ENCODE assay signal across 8 mouse cellular contexts in the genomic region with DNA sequence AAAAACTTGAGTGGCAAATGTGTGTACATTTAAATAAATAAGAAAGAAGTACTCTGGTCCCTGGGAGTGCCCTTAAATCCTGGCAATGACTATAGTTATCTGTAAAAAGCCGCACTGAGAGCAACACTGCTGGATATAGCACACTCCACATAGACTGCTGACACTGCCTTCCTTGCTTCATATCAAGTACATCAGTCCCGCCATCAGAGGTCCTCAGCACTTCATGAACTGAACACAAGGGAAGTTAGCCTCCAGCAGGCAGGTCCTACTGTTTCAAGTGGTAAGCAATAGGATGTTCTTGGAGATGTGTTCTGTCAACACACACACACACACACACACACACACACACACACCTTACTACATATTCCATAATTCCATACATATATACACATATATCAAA.
DNase-seq lines count a peak whose midpoint lies in the region; ATAC-seq and TF ChIP-seq lines count a peak whose summit lies in the region.

No protein-coding gene starts in this region.

- ATAC-seq in heart, embryonic 12.5 days (ENCODE audit: insufficient number of reproducible peaks, low FRiP score), result no peak
- peak; percentile 84 for ATAC-seq in forebrain, postnatal 0 days
- no peak for ATAC-seq in liver, embryonic 12.5 days

- H3K27ac ChIP-seq in heart, embryonic 12.5 days (ENCODE audit: poor library complexity, severe bottlenecking), result no peak overlapping the region
- no peak overlapping the region for H3K27ac ChIP-seq in forebrain, postnatal 0 days (ENCODE audit: low read depth, low read length)
- H3K27ac ChIP-seq in liver, embryonic 12.5 days, result no peak overlapping the region

- peak; percentile 72 for TF ChIP-seq CTCF in forebrain, postnatal 0 days (IDR thresholded peaks at IDR 0.05; ENCODE audit: low read depth)

- peak; percentile 25 to 48 for DNase-seq in heart, adult 18-20 months
- DNase-seq in adrenal gland, postnatal 10 days, result peak; percentile 33
- DNase-seq in forebrain, postnatal 0 days, result peak; percentile 63
- peak; percentile 17 for DNase-seq in layer of hippocampus, adult 9-11 months
- peak; percentile 37 for DNase-seq in retina, embryonic 14.5 days (ENCODE audit: low spot score)
- no peak for DNase-seq in urinary bladder, adult 2 months (ENCODE audit: low spot score)

- H3K9me3 ChIP-seq in heart, embryonic 12.5 days (replicated peaks), result no peaks in the 10 kb centered on the region
- H3K9me3 ChIP-seq in forebrain, postnatal 0 days (ENCODE audit: low read length), result no peaks in the 10 kb centered on the region
- H3K9me3 ChIP-seq in liver, embryonic 12.5 days (replicated peaks), result no peaks in the 10 kb centered on the region

- WGBS in heart, embryonic 12.5 days, result 58% methylated on average over 2 of the region's 2 CpGs
- 80% methylated on average over 2 of the region's 2 CpGs for WGBS in forebrain, postnatal 0 days
- WGBS in liver, embryonic 12.5 days (ENCODE audit: insufficient replicate concordance), result 60% methylated on average over 2 of the region's 2 CpGs

- H3K27me3 ChIP-seq in heart, embryonic 12.5 days (replicated peaks), result 0 out of 2 replicates have a peak, but pooled peaks cover 3% of the 10 kb centered on the region
- H3K27me3 ChIP-seq in forebrain, postnatal 0 days (ENCODE audit: insufficient read depth, low read length), result no peaks in the 10 kb centered on the region
- H3K27me3 ChIP-seq in liver, embryonic 12.5 days (replicated peaks), result no peaks in the 10 kb centered on the region

- no peaks in the 10 kb centered on the region for H3K4me1 ChIP-seq in heart, embryonic 12.5 days (replicated peaks)
- 0 out of 2 replicates have a peak, but pooled peaks cover 3% of the 10 kb centered on the region for H3K4me1 ChIP-seq in forebrain, postnatal 0 days (ENCODE audit: insufficient read depth)
- no peaks in the 10 kb centered on the region for H3K4me1 ChIP-seq in liver, embryonic 12.5 days

- H3K4me2 ChIP-seq in heart, embryonic 12.5 days, result no peak overlapping the region
- H3K4me2 ChIP-seq in forebrain, postnatal 0 days (ENCODE audit: low read depth), result no peak overlapping the region
- H3K4me2 ChIP-seq in liver, embryonic 12.5 days, result no peak overlapping the region

- no peaks in the 10 kb centered on the region for H3K36me3 ChIP-seq in heart, embryonic 12.5 days
- H3K36me3 ChIP-seq in forebrain, postnatal 0 days (ENCODE audit: insufficient read depth), result no peaks in the 10 kb centered on the region
- H3K36me3 ChIP-seq in liver, embryonic 12.5 days, result no peaks in the 10 kb centered on the region

- H3K4me3 ChIP-seq in heart, embryonic 12.5 days, result no peak overlapping the region
- H3K4me3 ChIP-seq in forebrain, postnatal 0 days (ENCODE audit: low read depth, low read length), result no peak overlapping the region
- H3K4me3 ChIP-seq in liver, embryonic 12.5 days, result no peak overlapping the region

- no peak overlapping the region for H3K9ac ChIP-seq in heart, embryonic 12.5 days
- H3K9ac ChIP-seq in forebrain, postnatal 0 days, result no peak overlapping the region
- no peak overlapping the region for H3K9ac ChIP-seq in liver, embryonic 12.5 days
